Mouse (Mus musculus) stomach, postnatal 0 days (tissue): ENCODE measurements around the gene Cep162.

Experiments used
- CTCF ChIP-seq: IDR thresholded peaks from 2 replicates; pipeline ENCODE4 v1.5.1; 2016; ENCODE audit warnings: antibody characterized with exemption, low read depth, mild to moderate bottlenecking, moderate library complexity
- EP300 ChIP-seq: optimal IDR thresholded peaks from 2 replicates; pipeline ENCODE3; 2016; ENCODE audit warnings: antibody characterized with exemption

DNA sequence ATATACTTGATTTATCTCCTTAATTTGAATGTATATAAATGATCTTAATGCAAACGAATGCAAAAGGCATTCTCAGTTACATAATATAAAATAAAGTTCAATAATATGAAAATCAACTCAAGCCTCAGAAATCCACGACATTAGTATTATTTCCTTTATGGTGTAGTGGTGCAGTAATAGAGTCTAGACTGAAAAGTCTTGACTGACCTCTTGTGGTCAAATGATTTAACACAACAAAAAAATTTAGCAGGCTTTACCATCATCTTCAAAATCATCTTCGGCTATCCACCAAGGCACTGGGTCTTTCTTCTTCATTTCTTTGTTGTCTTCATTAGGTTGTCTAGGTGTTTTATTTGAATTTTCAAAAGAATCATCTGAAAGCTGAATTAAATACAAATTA, 7.2 kb downstream of the Cep162 start:
- TF ChIP-seq CTCF, result peak; percentile 79
- TF ChIP-seq EP300, result no peak
